Mouse (Mus musculus) liver, postnatal 0 days (tissue): Measurements from ENCODE around the gene Tex38.

Experiments used
- CTCF ChIP-seq: sonication (generic); IDR thresholded peaks from 2 replicates; pipeline ENCODE4 v1.5.1; 2016; ENCODE audit warnings: antibody characterized with exemption, low read depth
- EP300 ChIP-seq: IDR thresholded peaks from 2 replicates; pipeline ENCODE4 v1.6.1; 2016; ENCODE audit warnings: antibody characterized with exemption, low read depth, mild to moderate bottlenecking

GRCm38 (mm10) chr4:115742658-115743057, 38.2 kb downstream of the Tex38 start:
- TF ChIP-seq CTCF (peak; percentile 16; the same call in 1 of the 2 replicates), EP300 (no peak)
